Mouse (Mus musculus) stomach, postnatal 0 days (tissue): Measurements from ENCODE around the gene 5730522E02Rik.
"Not testable (repeated sequence)": the region's sequence is repeated elsewhere in the genome, so short reads cannot be mapped to it uniquely, and the experiment has no call there.

Experiments used
- CTCF ChIP-seq: IDR thresholded peaks from 2 replicates; pipeline ENCODE4 v1.5.1; 2016; ENCODE audit warnings: antibody characterized with exemption, low read depth, mild to moderate bottlenecking, moderate library complexity
- EP300 ChIP-seq: optimal IDR thresholded peaks from 2 replicates; pipeline ENCODE3; 2016; ENCODE audit warnings: antibody characterized with exemption

DNA sequence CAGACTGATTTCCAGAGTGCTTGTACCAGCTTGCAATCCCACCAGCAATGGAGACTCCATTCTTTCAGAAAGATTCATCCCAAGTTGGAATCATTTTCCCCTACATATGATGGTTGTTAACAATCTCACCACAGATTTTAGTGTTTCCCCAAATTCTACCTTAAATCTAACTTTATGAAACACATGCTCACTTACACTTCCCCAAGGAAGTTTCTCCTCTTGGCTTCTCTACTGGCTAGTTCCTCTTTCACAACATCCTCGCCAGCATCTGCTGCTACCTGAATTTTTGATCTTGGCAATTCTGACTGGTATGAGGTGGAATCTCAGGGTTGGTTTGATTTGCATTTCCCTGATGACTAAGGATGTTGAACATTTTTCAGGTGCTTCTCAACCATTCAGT is 3.1 kb upstream of the 5730522E02Rik start:
- not testable (repeated sequence) for TF ChIP-seq CTCF, EP300
